Mouse (Mus musculus) brain, embryonic 14.5 days (tissue): Measurements from ENCODE around the gene Vmn1r16. TPM values are rescaled to one million over a fixed set of nuclear protein-coding genes. Genes with fewer than 3 reads are reported as not detected.
"Not testable (repeated sequence)": the region's sequence is repeated elsewhere in the genome, so short reads cannot be mapped to it uniquely, and the experiment has no call there.

Source experiments
- DNase-seq: peaks from one replicate; pipeline ENCODE4 v3.0.0-alpha.2; 2011; ENCODE audit warnings: low read depth
- CTCF ChIP-seq: fragments of 200-500 bp; IDR thresholded peaks from 2 replicates; pipeline ENCODE4 v1.5.1; 2012; ENCODE audit warnings: inconsistent platforms, mild to moderate bottlenecking, moderate library complexity, borderline replicate concordance; ENCODE audit not compliant: insufficient read depth, insufficient read length; ENCODE audit errors: extremely low read depth
- POLR2A ChIP-seq: fragments of 200-500 bp; IDR thresholded peaks from 2 replicates; pipeline ENCODE4 v1.6.1; 2012; ENCODE audit warnings: mild to moderate bottlenecking, inconsistent platforms, borderline replicate concordance; ENCODE audit not compliant: poor library complexity, insufficient read depth, insufficient read length, severe bottlenecking; ENCODE audit errors: extremely low read depth
- polyA plus RNA-seq: library from polyadenylated mRNA; depleted of rRNA; stranded (reverse); fragments of >200 nt; gene quantifications from 2 replicates; pipeline ENCODE4 v1.2.3, GENCODE M21; 2012; rRNA removed

Gene Vmn1r16
- not detected in 2 replicates for polyA plus RNA-seq

DNA sequence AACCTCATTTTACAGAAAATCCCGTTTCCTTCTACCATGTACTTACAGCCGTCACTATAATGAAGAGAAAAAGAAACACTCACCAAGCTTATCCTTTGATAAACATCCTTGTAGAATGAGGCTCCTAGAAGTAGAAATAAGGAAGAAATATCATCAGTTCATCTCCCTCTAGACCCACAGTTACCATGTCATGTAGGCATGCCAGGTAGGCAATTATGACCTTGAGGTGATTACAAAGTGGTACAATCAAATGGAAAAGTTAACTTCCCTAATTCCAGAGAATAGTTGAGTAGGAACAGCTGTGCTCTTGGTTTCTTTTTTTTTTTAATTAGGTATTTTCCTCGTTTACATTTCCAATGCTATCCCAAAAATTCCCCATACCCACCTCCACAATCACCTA lies at the start of gene Vmn1r16:
Vmn1r16 (minus strand) TSS at position 101 of the 400 bp plus-strand sequence.
- DNase-seq: no peak
- no peak for TF ChIP-seq POLR2A
- TF ChIP-seq CTCF: no peak

DNA sequence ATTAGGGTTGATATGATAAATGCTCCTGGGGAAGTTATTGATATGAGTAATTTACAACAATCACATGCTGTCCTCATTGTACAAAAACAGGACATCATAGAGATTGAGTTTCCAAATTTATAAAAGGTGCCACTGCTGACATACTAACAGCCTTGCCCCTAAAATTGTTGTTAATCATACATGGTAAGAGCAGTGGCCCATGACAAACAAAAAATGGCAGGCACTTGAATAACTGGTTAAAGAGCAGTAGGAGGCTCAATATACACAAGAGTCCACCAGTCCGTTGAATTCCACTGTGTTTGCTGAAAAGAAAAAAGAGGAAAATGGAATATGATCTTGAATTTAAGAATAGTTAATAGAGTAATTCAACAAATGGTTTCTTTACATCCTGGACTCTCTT lies 38.2 kb upstream of the Vmn1r16 start:
- DNase-seq: no peak
- no peak for TF ChIP-seq CTCF
- TF ChIP-seq POLR2A: no peak

DNA sequence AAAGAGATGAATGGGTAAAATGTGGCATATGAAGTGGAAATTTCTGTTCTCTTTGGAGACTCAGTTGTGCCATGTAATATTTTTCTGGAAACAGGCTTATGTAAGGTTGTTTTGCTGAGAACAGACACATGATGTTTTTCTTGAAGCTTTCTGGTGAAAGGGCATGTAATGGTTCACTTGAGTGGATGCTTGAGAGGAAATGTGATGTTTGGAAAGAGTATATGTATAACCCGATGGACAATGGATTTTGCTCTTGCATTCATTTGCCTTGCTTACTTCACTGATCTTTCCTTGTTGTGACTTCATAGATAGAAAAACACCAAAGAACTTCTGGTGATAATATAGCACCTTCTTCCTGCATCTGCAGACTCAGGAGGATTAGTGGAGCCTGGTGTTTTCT lies 36.6 kb upstream of the Vmn1r16 start:
- not testable (repeated sequence) for DNase-seq

DNA sequence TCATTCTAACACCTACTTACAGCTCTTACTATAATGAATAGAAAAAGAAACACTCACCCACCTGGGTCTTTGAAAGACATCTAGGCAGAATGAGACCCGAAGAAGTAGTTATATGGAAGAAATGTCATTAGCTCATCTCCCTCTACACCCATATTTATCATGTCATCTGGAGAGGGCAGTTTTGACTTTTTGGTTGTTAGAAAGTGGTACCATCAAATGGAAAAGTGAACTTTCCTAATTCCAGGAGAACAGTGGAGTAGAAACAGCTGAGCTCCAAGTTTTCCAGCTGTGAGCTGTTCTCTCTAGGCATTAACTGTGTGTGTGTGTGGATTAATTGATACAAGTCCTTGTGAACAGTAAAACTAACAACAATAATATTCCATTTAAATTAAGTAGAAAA lies 34.3 kb upstream of the Vmn1r16 start, which contains the start of gene Vmn1r17:
Vmn1r17 (minus strand) TSS at position 101 of the 400 bp plus-strand sequence.
- no peak for TF ChIP-seq CTCF
- no peak for TF ChIP-seq POLR2A
- no peak for DNase-seq

DNA sequence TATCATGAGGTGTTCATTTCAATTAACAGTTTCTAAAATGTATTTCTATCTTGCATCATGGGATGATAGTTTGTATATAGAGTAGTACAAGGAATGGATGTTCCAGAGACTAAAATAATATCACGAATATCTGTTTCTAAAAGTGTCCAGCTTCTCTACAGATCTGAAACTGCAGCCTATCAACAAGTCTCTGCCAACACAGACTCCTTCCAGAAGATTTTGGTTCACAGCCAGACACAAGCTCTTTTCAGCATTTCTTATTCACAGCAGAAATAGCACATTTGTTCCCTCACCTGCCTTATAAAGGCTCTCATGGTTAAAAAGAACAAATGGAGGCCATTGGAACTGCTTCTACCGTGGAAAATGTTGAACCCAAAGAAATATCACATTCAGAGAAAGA lies 27.6 kb upstream of the Vmn1r16 start:
- peak; percentile 0 for DNase-seq
- TF ChIP-seq CTCF (no peak), POLR2A (no peak)

DNA sequence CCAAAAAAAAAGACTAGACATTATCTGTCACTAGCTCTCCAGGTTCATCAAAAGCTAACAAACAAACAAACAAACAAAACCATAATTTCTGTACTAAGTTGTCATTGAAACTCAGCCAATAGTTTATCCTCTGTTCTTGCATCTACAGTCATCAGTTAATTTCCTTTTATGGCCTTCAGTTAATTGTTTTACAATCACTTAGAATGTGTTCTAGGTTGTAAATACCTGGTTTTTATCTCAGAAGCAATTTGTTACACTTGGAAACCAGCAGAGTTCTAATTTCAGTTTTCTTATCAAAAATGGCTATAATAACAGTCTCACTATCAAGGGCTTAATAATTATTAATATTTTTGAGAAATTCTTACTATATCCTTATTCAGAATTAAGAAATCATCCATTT lies 3.1 kb downstream of the Vmn1r16 start:
- no peak for TF ChIP-seq CTCF
- TF ChIP-seq POLR2A: no peak
- DNase-seq: no peak

DNA sequence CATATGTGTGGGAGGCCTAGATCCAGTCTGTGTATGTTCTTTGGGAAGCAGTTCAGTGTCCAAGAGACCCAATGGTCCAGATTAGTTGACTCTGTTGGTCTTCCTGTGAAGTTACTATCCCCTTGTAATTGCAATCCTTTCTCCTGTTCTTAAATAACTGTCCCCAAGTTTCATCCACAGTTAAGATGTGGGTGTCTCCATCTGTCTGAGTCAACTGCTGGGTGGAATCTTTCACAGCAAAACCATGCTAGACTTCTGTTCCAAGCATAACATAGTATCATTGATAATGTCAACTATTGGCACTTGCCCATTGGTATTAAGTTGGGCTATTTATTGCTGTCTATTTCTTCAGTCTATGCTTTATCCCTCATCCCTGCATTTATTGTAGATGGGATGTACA lies 50.3 kb downstream of the Vmn1r16 start:
- no peak for DNase-seq
- TF ChIP-seq CTCF (no peak), POLR2A (no peak)

DNA sequence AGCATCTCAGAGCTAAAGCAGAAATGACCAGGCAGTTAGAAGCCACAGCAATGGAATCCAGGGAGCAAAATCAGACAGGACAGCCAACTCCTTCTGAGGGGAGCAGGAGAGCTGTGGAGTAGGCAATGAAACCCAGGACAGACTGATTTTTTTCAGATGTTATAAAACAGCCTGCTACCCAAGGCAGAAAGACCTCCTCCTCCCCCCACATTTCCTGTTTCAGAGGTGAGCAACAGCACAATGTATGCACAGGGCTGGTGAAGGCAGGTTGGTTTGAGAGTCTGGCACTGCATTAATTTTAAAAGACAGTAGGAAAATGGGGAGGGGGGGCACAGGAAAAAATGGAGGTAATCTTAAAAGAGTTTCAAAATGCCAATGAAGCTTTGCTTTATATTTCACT lies 56.8 kb downstream of the Vmn1r16 start:
- TF ChIP-seq POLR2A (no peak), CTCF (no peak)
- DNase-seq: no peak

DNA sequence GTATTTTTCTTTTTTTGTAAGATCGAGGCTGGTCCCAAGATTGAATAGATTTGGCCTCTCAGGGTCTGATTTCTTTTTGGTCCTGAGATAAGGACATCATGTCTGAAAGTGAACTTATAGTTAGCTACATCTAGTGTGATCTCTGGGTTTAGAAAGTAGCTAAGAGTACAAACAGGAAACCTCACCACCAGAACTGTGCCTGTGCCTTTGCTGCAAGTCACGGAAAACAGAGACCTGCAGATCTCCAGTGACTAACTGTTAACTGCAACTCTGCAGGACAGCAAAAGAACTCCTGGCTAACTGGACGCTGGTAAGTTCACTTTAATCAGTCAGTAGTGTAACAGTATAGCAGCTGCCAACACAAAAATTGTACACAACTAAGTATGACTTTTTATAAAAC lies 57.4 kb downstream of the Vmn1r16 start:
- no peak for DNase-seq
- TF ChIP-seq CTCF (no peak), POLR2A (no peak)

Other genes with a start within 250 kb of the Vmn1r16 start
- gene Vmn1r10, start 220.0 kb downstream of the Vmn1r16 start, polyA plus RNA-seq: not detected in 2 replicates
- not detected in 2 replicates for gene Vmn1r11, start 196.0 kb downstream of the Vmn1r16 start, polyA plus RNA-seq
- gene Vmn1r12, start 172.6 kb downstream of the Vmn1r16 start, polyA plus RNA-seq: not detected in 2 replicates
- gene Vmn1r13, start 126.2 kb downstream of the Vmn1r16 start, polyA plus RNA-seq: not detected in 2 replicates
- gene Vmn1r14, start 97.8 kb downstream of the Vmn1r16 start, polyA plus RNA-seq: not detected in 2 replicates
- gene Vmn1r15, start 71.5 kb downstream of the Vmn1r16 start, polyA plus RNA-seq: not detected in 2 replicates
- not detected in 2 replicates for gene Vmn1r17, start 34.2 kb upstream of the Vmn1r16 start, polyA plus RNA-seq
- gene Vmn1r18, start 66.3 kb upstream of the Vmn1r16 start, polyA plus RNA-seq: not detected in 2 replicates
- not detected in 2 replicates for gene Vmn1r19, start 74.3 kb upstream of the Vmn1r16 start, polyA plus RNA-seq
- not detected in 2 replicates for gene Vmn1r20, start 99.4 kb upstream of the Vmn1r16 start, polyA plus RNA-seq
- gene Ppm1k, start 206.0 kb upstream of the Vmn1r16 start, polyA plus RNA-seq: 4.6 and 5.1 TPM in 2 replicates